Mouse (Mus musculus) MEL (cell line): ENCODE measurements at regions not wholly inside any gene's neighbourhood (a gene's known extent, or its start where the extent isn't known, plus 50 kb on each side); places are given as distances from the start of the nearest gene placed in this dataset.

Experiments used
- DNase-seq: peaks from one replicate; pipeline ENCODE4 v3.0.0; 2011; ENCODE audit warnings: low read depth, low spot score
- H3K27ac ChIP-seq: 2 replicates; pipeline ENCODE4 v1.5.1; 2012; ENCODE audit warnings: low read depth, mild to moderate bottlenecking, control low read depth, low read length, moderate library complexity; ENCODE audit not compliant: control insufficient read depth
- H3K27me3 ChIP-seq, 2 experiments: fragments of 150-350 bp in 1 of 2; sonication (generic) in 1 of 2; 2 replicates each; pipeline ENCODE4 v1.6.1; 2012; ENCODE audit warnings: low read length in 2 of 2, mild to moderate bottlenecking in 2 of 2, improper control_type of control experiment in 1 of 2, moderate library complexity in 1 of 2; ENCODE audit not compliant: insufficient read depth in 2 of 2, control insufficient read depth in 1 of 2
- H3K36me3 ChIP-seq, 2 experiments: 2 replicates each; pipeline ENCODE4 v1.6.1; 2012 to 2014; ENCODE audit warnings: low read length in 2 of 2, improper control_type of control experiment in 1 of 2, inconsistent platforms in 1 of 2, mild to moderate bottlenecking in 1 of 2; ENCODE audit not compliant: insufficient read depth in 2 of 2, control insufficient read depth in 1 of 2
- H3K4me1 ChIP-seq, 2 experiments: fragments of 150-350 bp in 1 of 2; sonication (generic) in 1 of 2; 2 replicates each; pipeline ENCODE4 v1.6.1; 2012; ENCODE audit warnings: low read length in 2 of 2, improper control_type of control experiment in 1 of 2, mild to moderate bottlenecking in 1 of 2; ENCODE audit not compliant: insufficient read depth in 2 of 2, control insufficient read depth in 1 of 2
- H3K4me3 ChIP-seq, 2 experiments: fragments of 150-350 bp in 1 of 2; sonication (generic) in 1 of 2; 2 replicates each; pipeline ENCODE4 v1.5.1; 2012; ENCODE audit warnings: low read depth in 2 of 2, low read length in 2 of 2, mild to moderate bottlenecking in 2 of 2, moderate library complexity in 2 of 2, control low read depth in 1 of 2, improper control_type of control experiment in 1 of 2; ENCODE audit not compliant: control insufficient read depth in 1 of 2, insufficient read depth in 1 of 2
- H3K79me2 ChIP-seq: 2 replicates; pipeline ENCODE4 v1.6.1; 2012; ENCODE audit warnings: mild to moderate bottlenecking, low read length, moderate library complexity; ENCODE audit not compliant: control insufficient read depth, poor library complexity, insufficient read depth
- H3K9ac ChIP-seq: 2 replicates; pipeline ENCODE4 v1.6.1; 2012; ENCODE audit warnings: low read depth, mild to moderate bottlenecking, control low read depth, low read length, moderate library complexity; ENCODE audit not compliant: control insufficient read depth, poor library complexity, severe bottlenecking
- H3K9me3 ChIP-seq: fragments of 150-350 bp; sonication (generic); replicated peaks from 2 replicates; pipeline ENCODE4 v1.6.1; 2012; ENCODE audit warnings: mild to moderate bottlenecking, low read length, improper control_type of control experiment, moderate library complexity; ENCODE audit not compliant: insufficient read depth
- CHD1 ChIP-seq: IDR thresholded peaks from 2 replicates; pipeline ENCODE4 v1.6.1; 2012; ENCODE audit warnings: low read depth, mild to moderate bottlenecking, inconsistent platforms, low read length, improper control_type of control experiment
- CHD2 ChIP-seq: IDR thresholded peaks from 2 replicates; pipeline ENCODE4 v1.6.1; 2011; ENCODE audit warnings: low read length, improper control_type of control experiment
- E2F4 ChIP-seq: IDR thresholded peaks from 2 replicates; pipeline ENCODE4 v1.6.1; 2011; ENCODE audit warnings: low read depth, low read length, improper control_type of control experiment, borderline replicate concordance
- HCFC1 ChIP-seq: IDR thresholded peaks from 2 replicates; pipeline ENCODE4 v1.6.1; 2012; ENCODE audit warnings: low read depth, mild to moderate bottlenecking, inconsistent platforms, low read length, improper control_type of control experiment, moderate library complexity
- MAFK ChIP-seq: IDR thresholded peaks from 2 replicates; pipeline ENCODE4 v1.6.1; 2011; ENCODE audit warnings: low read depth, mild to moderate bottlenecking, low read length, improper control_type of control experiment, borderline replicate concordance
- MAX ChIP-seq: IDR thresholded peaks from 2 replicates; pipeline ENCODE4 v1.6.1; 2011; ENCODE audit warnings: low read length, improper control_type of control experiment
- MAZ ChIP-seq: IDR thresholded peaks from 2 replicates; pipeline ENCODE4 v1.6.1; 2012; ENCODE audit warnings: low read depth, mild to moderate bottlenecking, inconsistent platforms, low read length, improper control_type of control experiment
- MXI1 ChIP-seq: IDR thresholded peaks from 2 replicates; pipeline ENCODE4 v1.6.1; 2011; ENCODE audit warnings: mild to moderate bottlenecking, low read depth, low read length, improper control_type of control experiment
- MYB ChIP-seq: IDR thresholded peaks from 2 replicates; pipeline ENCODE4 v1.6.1; 2011; ENCODE audit warnings: mild to moderate bottlenecking, low read depth, low read length, improper control_type of control experiment
- MYC ChIP-seq: IDR thresholded peaks from 2 replicates; pipeline ENCODE4 v1.6.1; 2011; ENCODE audit warnings: low read depth, mild to moderate bottlenecking, low read length, improper control_type of control experiment, moderate library complexity
- NELFE ChIP-seq: IDR thresholded peaks from 2 replicates; pipeline ENCODE4 v1.6.1; 2011; ENCODE audit warnings: low read depth, low read length, improper control_type of control experiment
- POLR2AphosphoS5 ChIP-seq: IDR thresholded peaks from 2 replicates; pipeline ENCODE4 v1.6.1; 2012; ENCODE audit warnings: low read depth, borderline replicate concordance, mild to moderate bottlenecking, inconsistent platforms, low read length, moderate library complexity, mixed read lengths
- RAD21 ChIP-seq: IDR thresholded peaks from 2 replicates; pipeline ENCODE4 v1.6.1; 2011; ENCODE audit warnings: mild to moderate bottlenecking, low read depth, low read length, improper control_type of control experiment
- RCOR1 ChIP-seq: IDR thresholded peaks from 2 replicates; pipeline ENCODE4 v1.6.1; 2012; ENCODE audit warnings: low read depth, mild to moderate bottlenecking, inconsistent platforms, low read length, improper control_type of control experiment
- SMC3 ChIP-seq: IDR thresholded peaks from 2 replicates; pipeline ENCODE4 v1.6.1; 2011; ENCODE audit warnings: low read depth, low read length, improper control_type of control experiment
- TAL1 ChIP-seq: IDR thresholded peaks from 2 replicates; pipeline ENCODE4 v1.6.1; 2012; ENCODE audit warnings: mild to moderate bottlenecking, inconsistent platforms, low read length, moderate library complexity, mixed read lengths
- TBP ChIP-seq: IDR thresholded peaks from 2 replicates; pipeline ENCODE4 v1.8.0; 2011; ENCODE audit warnings: low read depth, low read length, improper control_type of control experiment
- UBTF ChIP-seq: IDR thresholded peaks from 2 replicates; pipeline ENCODE4 v1.6.1; 2012; ENCODE audit warnings: low read depth, mild to moderate bottlenecking, inconsistent platforms, low read length, improper control_type of control experiment, moderate library complexity, borderline replicate concordance; ENCODE audit not compliant: insufficient read depth
- ZNF384 ChIP-seq: IDR thresholded peaks from 2 replicates; pipeline ENCODE4 v1.6.1; 2012; ENCODE audit warnings: low read depth, mild to moderate bottlenecking, inconsistent platforms, low read length, improper control_type of control experiment

DNA sequence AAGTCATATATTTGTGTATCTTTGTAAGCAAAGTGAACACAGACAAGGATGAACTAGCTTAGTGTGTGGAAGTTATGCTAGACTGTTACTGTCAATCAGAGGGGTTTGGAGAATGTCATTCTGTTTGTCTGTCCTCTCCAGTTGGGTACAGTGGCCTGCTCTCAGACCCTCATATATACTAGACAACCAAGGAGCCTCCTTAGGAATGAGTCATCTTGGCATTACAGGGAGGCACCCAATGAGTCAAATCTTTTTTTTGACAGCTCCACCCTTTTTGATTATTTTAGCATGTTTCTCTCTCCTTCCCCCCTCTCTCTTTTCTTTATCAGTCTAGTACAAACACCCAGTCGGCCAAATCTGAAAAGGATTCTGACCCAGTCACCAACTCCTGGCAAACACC, 416.3 kb upstream of the Ubash3b start:
- Histone ChIP-seq H3K4me1 (no peaks in the 10 kb centered on the region), H3K9ac (no peak overlapping the region), H3K9me3 (no peaks in the 10 kb centered on the region), H3K27me3 (no peaks in the 10 kb centered on the region), H3K27ac (no peak overlapping the region), H3K4me3 (no peak overlapping the region), H3K79me2 (no peaks in the 10 kb centered on the region), H3K36me3 (no peaks in the 10 kb centered on the region)
- TF ChIP-seq RCOR1 (no peak), NELFE (no peak), MXI1 (no peak), UBTF (no peak)
- DNase-seq, result no peak

GRCm38 (mm10) chr9:41575826-41576225, 414.3 kb upstream of the Ubash3b start:
- Histone ChIP-seq H3K79me2 (no peaks in the 10 kb centered on the region), H3K4me3 (no peak overlapping the region), H3K36me3 (no peaks in the 10 kb centered on the region), H3K9ac (no peak overlapping the region), H3K27me3 (no peaks in the 10 kb centered on the region), H3K27ac (no peak overlapping the region), H3K4me1 (no peaks in the 10 kb centered on the region), H3K9me3 (no peaks in the 10 kb centered on the region)
- TF ChIP-seq MYB (no peak), NELFE (no peak), MAX (no peak), TAL1 (no peak), POLR2AphosphoS5 (no peak), CHD2 (no peak), CHD1 (no peak), SMC3 (no peak), MXI1 (no peak)
- no peak for DNase-seq

DNA sequence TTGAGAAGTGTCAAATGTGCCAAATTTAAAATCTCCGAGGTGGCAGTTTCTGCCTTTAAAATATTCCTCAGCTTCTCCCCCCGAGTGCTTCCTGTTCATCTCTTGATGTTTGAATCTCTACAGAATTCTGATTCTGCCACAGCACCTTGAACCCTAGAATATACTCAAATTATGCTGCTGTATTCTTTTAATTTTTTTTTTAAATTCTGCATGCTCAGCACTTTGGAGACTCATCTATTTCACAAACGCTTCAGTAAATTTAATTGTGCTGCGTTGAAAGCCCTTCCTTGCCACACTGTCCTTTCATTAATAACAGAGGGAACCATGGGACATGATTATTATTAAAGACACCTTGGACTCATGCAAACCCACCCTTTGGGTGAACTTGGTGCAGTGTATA, 408.8 kb upstream of the Ubash3b start:
- Histone ChIP-seq H3K4me1 (no peaks in the 10 kb centered on the region), H3K27ac (no peak overlapping the region), H3K9me3 (no peaks in the 10 kb centered on the region), H3K4me3 (no peak overlapping the region), H3K36me3 (no peaks in the 10 kb centered on the region), H3K27me3 (no peaks in the 10 kb centered on the region), H3K9ac (no peak overlapping the region), H3K79me2 (no peaks in the 10 kb centered on the region)
- DNase-seq, result no peak
- TF ChIP-seq UBTF (no peak), MAFK (no peak), RAD21 (no peak), E2F4 (no peak), MYC (no peak), RCOR1 (no peak), ZNF384 (no peak), CHD2 (no peak), HCFC1 (no peak), MAZ (no peak), TBP (no peak)
